Mouse (Mus musculus) liver, adult 2 months (tissue): Measurements from ENCODE around the gene Lrrc2.

ENCODE experiments used
- CTCF ChIP-seq: fragments of 200-500 bp; IDR thresholded peaks from 2 replicates; pipeline ENCODE4 v1.5.1; 2011; ENCODE audit warnings: low read depth, low read length, control low read depth
- POLR2A ChIP-seq: fragments of 200-500 bp; IDR thresholded peaks from 2 replicates; pipeline ENCODE4 v1.6.1; 2011; ENCODE audit warnings: low read length, control low read depth; ENCODE audit not compliant: insufficient read depth; ENCODE audit errors: extremely low read depth

DNA sequence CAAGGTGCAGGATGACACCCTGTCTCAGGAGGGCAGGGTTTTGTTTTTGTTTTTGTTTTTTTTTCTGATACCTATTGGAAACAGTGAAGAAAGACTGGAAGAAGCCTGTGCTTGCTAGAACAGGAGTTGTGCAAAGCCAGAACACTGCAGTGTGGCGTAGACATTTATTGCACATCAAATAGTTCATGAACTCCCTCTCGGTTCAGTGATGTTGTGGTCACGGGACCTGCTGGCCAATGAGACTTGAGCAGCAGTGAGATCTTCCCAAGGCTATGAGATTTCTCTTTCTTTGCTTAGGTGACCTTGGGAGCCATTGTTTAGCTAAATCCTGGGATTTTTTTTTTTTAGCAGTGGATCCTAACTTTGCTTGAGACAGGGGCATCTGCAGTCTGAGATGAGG lies 36.7 kb downstream of the Lrrc2 start:
- TF ChIP-seq POLR2A (no peak), CTCF (no peak)
